Mouse (Mus musculus) brain, embryonic 14.5 days (tissue): Measurements from ENCODE around the gene Aars2. TPM values are rescaled to one million over a fixed set of nuclear protein-coding genes. Genes with fewer than 3 reads are reported as not detected.
A peak's percentile ranks its signal among the peaks of the same experiment; 100 is the strongest.

Experiments used
- DNase-seq: peaks from one replicate; pipeline ENCODE4 v3.0.0-alpha.2; 2011; ENCODE audit warnings: low read depth
- CTCF ChIP-seq: fragments of 200-500 bp; IDR thresholded peaks from 2 replicates; pipeline ENCODE4 v1.5.1; 2012; ENCODE audit warnings: inconsistent platforms, mild to moderate bottlenecking, moderate library complexity, borderline replicate concordance; ENCODE audit not compliant: insufficient read depth, insufficient read length; ENCODE audit errors: extremely low read depth
- POLR2A ChIP-seq: fragments of 200-500 bp; IDR thresholded peaks from 2 replicates; pipeline ENCODE4 v1.6.1; 2012; ENCODE audit warnings: mild to moderate bottlenecking, inconsistent platforms, borderline replicate concordance; ENCODE audit not compliant: poor library complexity, insufficient read depth, insufficient read length, severe bottlenecking; ENCODE audit errors: extremely low read depth
- polyA plus RNA-seq: library from polyadenylated mRNA; depleted of rRNA; stranded (reverse); fragments of >200 nt; gene quantifications from 2 replicates; pipeline ENCODE4 v1.2.3, GENCODE M21; 2012

Gene Aars2
- polyA plus RNA-seq, 1 experiment: 21.0 TPM

GRCm38 (mm10) chr17:45555452-45556106 lies 48.9 kb downstream of the Aars2 start, which contains the start of gene Nfkbie:
Gene Nfkbie, plus strand, starts transcription at chr17:45555703.
- peak; percentile 96 for DNase-seq
- TF ChIP-seq POLR2A (peak; percentile 29; the same call in 1 of the 2 replicates), CTCF (no peak)

- TF ChIP-seq POLR2A (no peak), CTCF (no peak)
These were observed 49.5 kb downstream of the Aars2 start for GRCm38 (mm10) chr17:45556107-45556489.

GRCm38 (mm10) chr17:45556514-45557245 lies 50.0 kb downstream of the Aars2 start:
- TF ChIP-seq POLR2A (no peak), CTCF (no peak)
- DNase-seq: no peak

More at GRCm38 (mm10) chr17:45556107-45556489, 49.5 kb downstream of the Aars2 start:
- DNase-seq: no peak

GRCm38 (mm10) chr17:45557246-45557824 lies 50.7 kb downstream of the Aars2 start:
- TF ChIP-seq POLR2A: no peak
- no peak for TF ChIP-seq CTCF
- DNase-seq: no peak

GRCm38 (mm10) chr17:45557998-45558862 lies 51.6 kb downstream of the Aars2 start:
- TF ChIP-seq CTCF (no peak), POLR2A (no peak)

GRCm38 (mm10) chr17:45559732-45560525 lies 53.3 kb downstream of the Aars2 start:
- no peak for TF ChIP-seq POLR2A
- TF ChIP-seq CTCF: no peak
- no peak for DNase-seq

More at GRCm38 (mm10) chr17:45557998-45558862, 51.6 kb downstream of the Aars2 start:
- DNase-seq: no peak

- DNase-seq: no peak
- TF ChIP-seq POLR2A (no peak), CTCF (no peak)
These were observed 56.6 kb downstream of the Aars2 start for GRCm38 (mm10) chr17:45563216-45563615.

GRCm38 (mm10) chr17:45563655-45564530 lies 57.3 kb downstream of the Aars2 start, which contains the start of gene Slc35b2:
Gene Slc35b2, plus strand, starts transcription at chr17:45563874.
- TF ChIP-seq POLR2A: peak; percentile 83
- peak; percentile 83 for TF ChIP-seq CTCF
- DNase-seq: peak; percentile 97

- no peak for DNase-seq
- TF ChIP-seq CTCF (no peak), POLR2A (no peak)
These were observed 58.0 kb downstream of the Aars2 start for GRCm38 (mm10) chr17:45564531-45565084.

- DNase-seq: no peak
- TF ChIP-seq POLR2A (no peak), CTCF (no peak)
These were observed 58.5 kb downstream of the Aars2 start for GRCm38 (mm10) chr17:45565103-45565502.

GRCm38 (mm10) chr17:45566031-45566359 lies 59.4 kb downstream of the Aars2 start:
- TF ChIP-seq POLR2A (no peak), CTCF (no peak)

More at GRCm38 (mm10) chr17:45566031-45566359, 59.4 kb downstream of the Aars2 start:
- DNase-seq: no peak
